Mouse (Mus musculus) spleen, adult 2 months (tissue): Measurements from ENCODE around the gene Gm20388.

Experiments
- CTCF ChIP-seq: fragments of 200-500 bp; IDR thresholded peaks from 2 replicates; pipeline ENCODE4 v1.5.1; 2011; ENCODE audit warnings: mild to moderate bottlenecking, inconsistent platforms; ENCODE audit not compliant: insufficient read depth, insufficient read length, insufficient replicate concordance; ENCODE audit errors: extremely low read depth
- POLR2A ChIP-seq: fragments of 200-500 bp; IDR thresholded peaks from 2 replicates; pipeline ENCODE4 v1.6.1; 2011; ENCODE audit warnings: low read depth, low read length, inconsistent platforms

- TF ChIP-seq CTCF = no peak
- no peak for TF ChIP-seq POLR2A
These were observed 656.0 kb downstream of the Gm20388 start for GRCm38 (mm10) chr8:120566681-120567080.
